ENCODE assay signal across 30 mouse cellular contexts in the genomic region with DNA sequence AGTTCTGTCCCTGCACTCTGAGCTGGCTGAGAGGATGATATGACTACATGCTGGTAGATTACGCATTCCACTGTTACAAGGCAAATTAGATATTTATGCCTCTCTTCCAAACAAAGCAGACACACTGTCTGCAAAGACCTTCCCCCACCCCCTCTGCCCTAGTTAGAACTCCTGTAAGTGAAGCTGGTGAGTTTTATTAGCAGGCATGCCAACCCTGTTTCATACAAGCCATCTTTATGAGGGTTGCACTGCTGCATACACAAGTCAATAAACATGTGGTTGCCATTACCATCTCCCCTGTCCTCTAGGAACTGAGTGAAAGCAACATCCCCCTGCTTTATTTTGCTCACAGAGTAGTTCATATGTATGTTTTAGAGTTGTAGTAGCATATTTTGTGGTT.
A peak's percentile ranks its signal among the peaks of the same experiment; 100 is the strongest.
DNase-seq lines count a peak whose midpoint lies in the region; ATAC-seq lines count a peak whose summit lies in the region.
"Had no signal": no experiment of that assay in that cellular context is flagged by ENCODE, and none has a peak within 500 bp of the region (broad histone marks: within the 10 kb centered on the region; RNA-seq: fewer than 3 reads in every experiment).

No protein-coding gene starts in this region.

- DNase-seq in hindbrain, embryonic 10.5 days (ENCODE audit: low spot score) = no peak
- DNase-seq in hindbrain, embryonic 11.5 days (ENCODE audit: low spot score) = no peak
- DNase-seq in embryonic facial prominence, embryonic 11.5 days (ENCODE audit: low spot score) = peak; percentile 28
- no peak for DNase-seq in limb, embryonic 10.5 days (ENCODE audit: low spot score)
- DNase-seq in kidney, adult 9 months = no peak
- DNase-seq in adrenal gland, adult 8-10 months = no peak
- no peak for DNase-seq in yolk sac, embryonic 10.5 days (ENCODE audit: low spot score)
- DNase-seq: adrenal gland, adult 2 months; B cell, adult 2 months; cerebellum, adult 11 months; cerebellum, adult 9-10 months; cerebellum, postnatal 36 days; gastrocnemius, postnatal 10 days; kidney, postnatal 25 days; lung, embryonic 14.5 days; lung, postnatal 14 days; right cerebral cortex, adult 18-20 months; spleen, adult 18-20 months; thymus, postnatal 14 days had no signal

- no peak overlapping the region for H3K9ac ChIP-seq in hindbrain, embryonic 11.5 days (ENCODE audit: low read depth, low read length)
- no peak overlapping the region for H3K9ac ChIP-seq in embryonic facial prominence, embryonic 11.5 days (replicated peaks; ENCODE audit: low read length)
- H3K9ac ChIP-seq: heart, embryonic 12.5 days; hindbrain, embryonic 13.5 days; liver, embryonic 15.5 days; lung, embryonic 14.5 days; midbrain, embryonic 15.5 days; neural tube, embryonic 15.5 days had no signal

- no peak for ATAC-seq in hindbrain, embryonic 11.5 days (ENCODE audit: low FRiP score)
- ATAC-seq in embryonic facial prominence, embryonic 11.5 days (replicated peaks; ENCODE audit: insufficient number of reproducible peaks, low FRiP score, low TSS enrichment, low read depth) = no peak
- ATAC-seq: activated CD4-positive, CD25-positive, alpha-beta regulatory T cell, adult 4 months; forebrain, embryonic 14.5 days; intestine, postnatal 0 days; midbrain, embryonic 15.5 days had no signal

- no peaks in the 10 kb centered on the region for H3K36me3 ChIP-seq in hindbrain, embryonic 10.5 days
- no peaks in the 10 kb centered on the region for H3K36me3 ChIP-seq in hindbrain, embryonic 11.5 days (ENCODE audit: control insufficient read depth, insufficient read depth, low read length)
- H3K36me3 ChIP-seq in embryonic facial prominence, embryonic 11.5 days (replicated peaks; ENCODE audit: control insufficient read depth, insufficient read depth, low read depth, low read length) = no peaks in the 10 kb centered on the region
- no peaks in the 10 kb centered on the region for H3K36me3 ChIP-seq in limb, embryonic 10.5 days
- H3K36me3 ChIP-seq: heart, embryonic 12.5 days; hindbrain, embryonic 13.5 days; liver, embryonic 15.5 days; midbrain, embryonic 10.5 days; midbrain, embryonic 15.5 days; neural tube, embryonic 15.5 days had no signal

- 0 out of 2 replicates have a peak overlapping the region, but pooled peaks have one; percentile 5 for H3K27ac ChIP-seq in hindbrain, embryonic 10.5 days
- H3K27ac ChIP-seq in hindbrain, embryonic 11.5 days (ENCODE audit: low read depth, low read length) = no peak overlapping the region
- H3K27ac ChIP-seq in embryonic facial prominence, embryonic 11.5 days (replicated peaks; ENCODE audit: low read depth, low read length) = no peak overlapping the region
- H3K27ac ChIP-seq in limb, embryonic 10.5 days = peak overlapping the region; percentile 87
- H3K27ac ChIP-seq: hindbrain, embryonic 13.5 days; layer of hippocampus, adult 2 months; left cerebral cortex, adult 2 months; liver, embryonic 15.5 days; midbrain, embryonic 15.5 days; neural tube, embryonic 15.5 days had no signal

- no peak overlapping the region for H3K4me2 ChIP-seq in hindbrain, embryonic 11.5 days (replicated peaks; ENCODE audit: low read depth, low read length)
- no peak overlapping the region for H3K4me2 ChIP-seq in embryonic facial prominence, embryonic 11.5 days (ENCODE audit: low read depth, low read length)
- H3K4me2 ChIP-seq: heart, embryonic 12.5 days; hindbrain, embryonic 13.5 days; liver, embryonic 15.5 days; lung, embryonic 14.5 days; midbrain, embryonic 15.5 days; neural tube, embryonic 15.5 days had no signal

- no peaks in the 10 kb centered on the region for H3K27me3 ChIP-seq in hindbrain, embryonic 10.5 days (ENCODE audit: insufficient read depth, poor library complexity, severe bottlenecking)
- no peaks in the 10 kb centered on the region for H3K27me3 ChIP-seq in hindbrain, embryonic 11.5 days (ENCODE audit: control insufficient read depth, insufficient read depth, low read length)
- H3K27me3 ChIP-seq in embryonic facial prominence, embryonic 11.5 days (ENCODE audit: control insufficient read depth, insufficient read depth, low read length) = no peaks in the 10 kb centered on the region
- no peaks in the 10 kb centered on the region for H3K27me3 ChIP-seq in limb, embryonic 10.5 days (ENCODE audit: low read depth, poor library complexity, severe bottlenecking)
- H3K27me3 ChIP-seq: heart, embryonic 12.5 days; hindbrain, embryonic 13.5 days; liver, embryonic 15.5 days; midbrain, embryonic 15.5 days; neural tube, embryonic 15.5 days had no signal

- no peaks in the 10 kb centered on the region for H3K9me3 ChIP-seq in hindbrain, embryonic 10.5 days
- H3K9me3 ChIP-seq in hindbrain, embryonic 11.5 days (ENCODE audit: control insufficient read depth, low read length) = no peaks in the 10 kb centered on the region
- no peaks in the 10 kb centered on the region for H3K9me3 ChIP-seq in embryonic facial prominence, embryonic 11.5 days (replicated peaks; ENCODE audit: control insufficient read depth, low read length)
- no peaks in the 10 kb centered on the region for H3K9me3 ChIP-seq in limb, embryonic 10.5 days (replicated peaks)
- H3K9me3 ChIP-seq: heart, embryonic 12.5 days; hindbrain, embryonic 13.5 days; liver, embryonic 15.5 days; midbrain, embryonic 10.5 days; midbrain, embryonic 15.5 days; neural tube, embryonic 15.5 days had no signal

- H3K4me1 ChIP-seq in hindbrain, embryonic 10.5 days (replicated peaks) = peaks cover 27% of the 10 kb centered on the region
- no peaks in the 10 kb centered on the region for H3K4me1 ChIP-seq in hindbrain, embryonic 11.5 days (replicated peaks; ENCODE audit: control insufficient read depth, insufficient read depth, low read length)
- no peaks in the 10 kb centered on the region for H3K4me1 ChIP-seq in embryonic facial prominence, embryonic 11.5 days (ENCODE audit: control insufficient read depth, insufficient read depth, low read length)
- peaks cover 65% of the 10 kb centered on the region for H3K4me1 ChIP-seq in limb, embryonic 10.5 days
- H3K4me1 ChIP-seq: liver, embryonic 15.5 days had no signal

- H3K4me3 ChIP-seq in hindbrain, embryonic 10.5 days = no peak overlapping the region
- H3K4me3 ChIP-seq in hindbrain, embryonic 11.5 days (ENCODE audit: low read depth, low read length) = no peak overlapping the region
- H3K4me3 ChIP-seq in embryonic facial prominence, embryonic 11.5 days (ENCODE audit: low read depth, low read length) = no peak overlapping the region
- no peak overlapping the region for H3K4me3 ChIP-seq in limb, embryonic 10.5 days
- H3K4me3 ChIP-seq: heart, embryonic 12.5 days; hindbrain, embryonic 13.5 days; layer of hippocampus, adult 2 months; left cerebral cortex, adult 2 months; liver, embryonic 15.5 days; midbrain, embryonic 10.5 days; midbrain, embryonic 15.5 days; neural tube, embryonic 15.5 days had no signal

- 86% methylated on average over 1 of the region's 1 CpGs for WGBS in hindbrain, embryonic 10.5 days
- 86% methylated on average over 1 of the region's 1 CpGs for WGBS in hindbrain, embryonic 11.5 days
- WGBS in embryonic facial prominence, embryonic 11.5 days = 75% methylated on average over 1 of the region's 1 CpGs
- 54% methylated on average over 1 of the region's 1 CpGs for WGBS in limb, embryonic 10.5 days

Comparison
In these comparisons a context has a peak if more than half of its experiments do, and no peak if none do; other contexts are left out.
1. H3K27ac ChIP-seq: peak in hindbrain, embryonic 10.5 days (single experiment) and limb, embryonic 10.5 days (single experiment); none in hindbrain, embryonic 11.5 days (single experiment) and embryonic facial prominence, embryonic 11.5 days (single experiment).